Mouse (Mus musculus): ENCODE measurements around the gene Cpeb1. TPM values are rescaled to one million over a fixed set of nuclear protein-coding genes. Genes with fewer than 3 reads are reported as not detected.

Cpeb1 gene
- total and polyA plus RNA-seq, 2 experiments, result 4.3 to 7.0 TPM

GRCm38 (mm10) chr7:81367946-81368345 is 87.3 kb downstream of the Cpeb1 start:
- DNase-seq (ENCODE audit: extremely low read depth, low read depth, low spot score), result peak; percentile 84
- H3K9ac ChIP-seq (ENCODE audit: low read depth, low read length), result no peak overlapping the region
- 0 out of 2 replicates have a peak overlapping the region, but pooled peaks have one; percentile 28 for H3K27ac ChIP-seq (replicated peaks; ENCODE audit: insufficient read depth, low read depth, low read length)
- no peak overlapping the region for H3K4me3 ChIP-seq (ENCODE audit: insufficient read depth, low read depth, low read length)
- H3K4me1 ChIP-seq (ENCODE audit: control insufficient read depth, insufficient read depth, low read length), result peaks cover 2% of the 10 kb centered on the region; the same call in 1 of the 2 replicates
- H3K36me3 ChIP-seq (ENCODE audit: control insufficient read depth, insufficient read depth, low read length), result no peaks in the 10 kb centered on the region
- 14% methylated on average over 3 of the region's 3 CpGs for WGBS
- TF ChIP-seq POLR2A (IDR thresholded peaks at IDR 0.05; ENCODE audit: extremely low read depth, insufficient read depth, low read length), result no peak
- TF ChIP-seq CTCF (IDR thresholded peaks at IDR 0.05; ENCODE audit: low read depth, low read length), result no peak
- no peaks in the 10 kb centered on the region for H3K27me3 ChIP-seq (ENCODE audit: control insufficient read depth, insufficient read depth, low read length)
- no peaks in the 10 kb centered on the region for H3K79me2 ChIP-seq (ENCODE audit: control insufficient read depth, insufficient read depth, low read length)

GRCm38 (mm10) chr7:81356975-81357374 is 98.3 kb downstream of the Cpeb1 start:
- H3K79me2 ChIP-seq (ENCODE audit: control insufficient read depth, insufficient read depth, low read length), result no peaks in the 10 kb centered on the region

GRCm38 (mm10) chr7:81356360-81356759 is 98.9 kb downstream of the Cpeb1 start:
- Histone ChIP-seq H3K36me3 (ENCODE audit: control insufficient read depth, insufficient read depth, low read length) (no peaks in the 10 kb centered on the region), H3K4me1 (ENCODE audit: control insufficient read depth, insufficient read depth, low read length) (no peaks in the 10 kb centered on the region; the same call in 1 of the 2 replicates), H3K79me2 (ENCODE audit: control insufficient read depth, insufficient read depth, low read length) (no peaks in the 10 kb centered on the region), H3K27ac (replicated peaks; ENCODE audit: insufficient read depth, low read depth, low read length) (no peak overlapping the region), H3K4me3 (ENCODE audit: insufficient read depth, low read depth, low read length) (no peak overlapping the region), H3K9ac (ENCODE audit: low read depth, low read length) (no peak overlapping the region), H3K27me3 (ENCODE audit: control insufficient read depth, insufficient read depth, low read length) (no peaks in the 10 kb centered on the region)
- WGBS, result 96% methylated on average over 1 of the region's 1 CpGs
- TF ChIP-seq POLR2A (IDR thresholded peaks at IDR 0.05; ENCODE audit: extremely low read depth, insufficient read depth, low read length) (no peak), CTCF (IDR thresholded peaks at IDR 0.05; ENCODE audit: low read depth, low read length) (no peak)
- no peak for DNase-seq (ENCODE audit: extremely low read depth, low read depth, low spot score)

More at GRCm38 (mm10) chr7:81356975-81357374, 98.3 kb downstream of the Cpeb1 start:
- no peak for DNase-seq (ENCODE audit: extremely low read depth, low read depth, low spot score)
- H3K36me3 ChIP-seq (ENCODE audit: control insufficient read depth, insufficient read depth, low read length), result no peaks in the 10 kb centered on the region
- H3K27ac ChIP-seq (replicated peaks; ENCODE audit: insufficient read depth, low read depth, low read length), result no peak overlapping the region
- no peaks in the 10 kb centered on the region for H3K27me3 ChIP-seq (ENCODE audit: control insufficient read depth, insufficient read depth, low read length)
- H3K4me1 ChIP-seq (ENCODE audit: control insufficient read depth, insufficient read depth, low read length), result no peaks in the 10 kb centered on the region; the same call in 1 of the 2 replicates
- no peak overlapping the region for H3K9ac ChIP-seq (ENCODE audit: low read depth, low read length)
- 85% methylated on average over 7 of the region's 7 CpGs for WGBS
- no peak for TF ChIP-seq CTCF (IDR thresholded peaks at IDR 0.05; ENCODE audit: low read depth, low read length)
- TF ChIP-seq POLR2A (IDR thresholded peaks at IDR 0.05; ENCODE audit: extremely low read depth, insufficient read depth, low read length), result no peak
- H3K4me3 ChIP-seq (ENCODE audit: insufficient read depth, low read depth, low read length), result no peak overlapping the region

- H3K27me3 ChIP-seq (ENCODE audit: control insufficient read depth, insufficient read depth, low read length), result no peaks in the 10 kb centered on the region
- no peaks in the 10 kb centered on the region; the same call in 1 of the 2 replicates for H3K4me1 ChIP-seq (ENCODE audit: control insufficient read depth, insufficient read depth, low read length)
- no peak overlapping the region for H3K9ac ChIP-seq (ENCODE audit: low read depth, low read length)
- no peak overlapping the region for H3K4me3 ChIP-seq (ENCODE audit: insufficient read depth, low read depth, low read length)
- no peak overlapping the region for H3K27ac ChIP-seq (replicated peaks; ENCODE audit: insufficient read depth, low read depth, low read length)
- H3K79me2 ChIP-seq (ENCODE audit: control insufficient read depth, insufficient read depth, low read length), result no peaks in the 10 kb centered on the region
- whole genome bisulfite sequencing, result 92% methylated on average over 7 of the region's 7 CpGs
- TF ChIP-seq POLR2A (IDR thresholded peaks at IDR 0.05; ENCODE audit: extremely low read depth, insufficient read depth, low read length), result no peak
- TF ChIP-seq CTCF (IDR thresholded peaks at IDR 0.05; ENCODE audit: low read depth, low read length), result no peak
- H3K36me3 ChIP-seq (ENCODE audit: control insufficient read depth, insufficient read depth, low read length), result no peaks in the 10 kb centered on the region
- DNase-seq (ENCODE audit: extremely low read depth, low read depth, low spot score), result no peak
Measured at GRCm38 (mm10) chr7:81355746-81356145, 99.5 kb downstream of the Cpeb1 start.

- no peak for TF ChIP-seq CTCF (IDR thresholded peaks at IDR 0.05; ENCODE audit: low read depth, low read length)
- no peak for TF ChIP-seq POLR2A (IDR thresholded peaks at IDR 0.05; ENCODE audit: extremely low read depth, insufficient read depth, low read length)
- Histone ChIP-seq H3K79me2 (ENCODE audit: control insufficient read depth, insufficient read depth, low read length) (no peaks in the 10 kb centered on the region), H3K4me3 (ENCODE audit: insufficient read depth, low read depth, low read length) (no peak overlapping the region), H3K36me3 (ENCODE audit: control insufficient read depth, insufficient read depth, low read length) (no peaks in the 10 kb centered on the region), H3K27ac (replicated peaks; ENCODE audit: insufficient read depth, low read depth, low read length) (no peak overlapping the region), H3K4me1 (ENCODE audit: control insufficient read depth, insufficient read depth, low read length) (no peaks in the 10 kb centered on the region), H3K27me3 (ENCODE audit: control insufficient read depth, insufficient read depth, low read length) (no peaks in the 10 kb centered on the region), H3K9ac (ENCODE audit: low read depth, low read length) (no peak overlapping the region)
- WGBS, result 91% methylated on average over 4 of the region's 4 CpGs
- DNase-seq (ENCODE audit: extremely low read depth, low read depth, low spot score), result no peak
Measured at GRCm38 (mm10) chr7:81351826-81352225, 103.4 kb downstream of the Cpeb1 start.

GRCm38 (mm10) chr7:81348206-81348605 is 107.1 kb downstream of the Cpeb1 start:
- H3K9ac ChIP-seq (ENCODE audit: low read depth, low read length), result no peak overlapping the region
- H3K36me3 ChIP-seq (ENCODE audit: control insufficient read depth, insufficient read depth, low read length), result no peaks in the 10 kb centered on the region
- no peak for DNase-seq (ENCODE audit: extremely low read depth, low read depth, low spot score)
- H3K27me3 ChIP-seq (ENCODE audit: control insufficient read depth, insufficient read depth, low read length), result no peaks in the 10 kb centered on the region
- no peak for TF ChIP-seq CTCF (IDR thresholded peaks at IDR 0.05; ENCODE audit: low read depth, low read length)
- no peak for TF ChIP-seq POLR2A (IDR thresholded peaks at IDR 0.05; ENCODE audit: extremely low read depth, insufficient read depth, low read length)
- H3K27ac ChIP-seq (replicated peaks; ENCODE audit: insufficient read depth, low read depth, low read length), result no peak overlapping the region
- 74% methylated on average over 7 of the region's 7 CpGs for WGBS
- peaks cover 6% of the 10 kb centered on the region; the same call in 1 of the 2 replicates for H3K79me2 ChIP-seq (ENCODE audit: control insufficient read depth, insufficient read depth, low read length)
- no peak overlapping the region for H3K4me3 ChIP-seq (ENCODE audit: insufficient read depth, low read depth, low read length)
- peaks cover 11% of the 10 kb centered on the region for H3K4me1 ChIP-seq (ENCODE audit: control insufficient read depth, insufficient read depth, low read length)
